Mouse (Mus musculus) left cerebral cortex, postnatal 25 days (tissue): ENCODE measurements around the gene Elmo1. TPM values are rescaled to one million over a fixed set of nuclear protein-coding genes. Genes with fewer than 3 reads are reported as not detected.

Source experiments
- DNase-seq, 2 experiments: peaks; one replicate each; pipeline ENCODE4 v3.0.0; 2022; ENCODE audit warnings: low spot score in 2 of 2, mixed read lengths in 1 of 2
- intact Hi-C: fragments of 180-260 bp; cut with DNase I; formaldehyde crosslinking; loops from one replicate; pipeline ENCODE4 v1.15.1; 2025
- total RNA-seq, 2 experiments: library from RNA; stranded (reverse); gene quantifications; 2 replicates each; pipeline ENCODE4 v1.2.3; 2021

The Elmo1 gene
- total RNA-seq, 2 experiments from 2014 or later: 58.4 to 67.7 TPM

DNA sequence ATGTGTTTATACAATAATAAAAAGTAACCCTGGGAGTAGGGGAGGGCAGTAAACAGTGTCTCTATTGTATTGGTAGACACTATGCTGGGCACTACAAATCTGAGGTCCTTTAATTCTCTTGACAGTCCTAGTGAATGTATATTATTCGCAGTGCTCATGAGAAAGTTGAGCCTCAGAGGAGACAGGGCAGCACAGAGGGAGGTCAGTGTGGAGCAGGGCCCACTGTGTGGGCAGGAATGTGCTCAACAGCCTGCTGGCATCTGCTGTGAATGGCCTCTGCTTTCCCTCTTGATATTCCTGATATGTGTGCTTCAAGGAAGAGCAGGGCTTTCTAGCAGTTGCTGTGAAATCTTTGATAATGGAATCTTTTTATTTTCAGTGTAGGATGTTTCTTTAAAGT lies 52.2 kb downstream of the Elmo1 start:
- intact Hi-C loops: no loop called here
- DNase-seq: no peak

DNA sequence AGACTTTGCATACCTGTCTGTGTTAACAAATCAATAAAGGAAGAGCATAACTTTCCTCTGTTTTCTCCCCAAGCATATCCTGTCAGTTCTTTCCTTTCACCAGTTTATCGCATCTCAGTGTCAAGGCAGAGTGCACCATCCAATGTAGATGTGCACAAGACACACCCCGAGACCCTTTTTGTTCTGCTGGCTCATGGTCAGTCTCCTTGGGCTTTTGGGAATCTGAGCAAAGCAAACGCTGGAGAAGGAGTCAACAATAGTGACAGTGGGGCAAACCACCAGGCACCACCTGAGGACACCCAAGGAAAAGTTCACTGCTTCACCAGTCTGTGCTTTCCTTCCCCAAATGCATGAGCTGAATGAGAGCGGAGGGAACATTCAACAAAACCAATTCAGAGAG lies 56.5 kb downstream of the Elmo1 start:
- DNase-seq: no peak
- intact Hi-C loops: no loop called here

DNA sequence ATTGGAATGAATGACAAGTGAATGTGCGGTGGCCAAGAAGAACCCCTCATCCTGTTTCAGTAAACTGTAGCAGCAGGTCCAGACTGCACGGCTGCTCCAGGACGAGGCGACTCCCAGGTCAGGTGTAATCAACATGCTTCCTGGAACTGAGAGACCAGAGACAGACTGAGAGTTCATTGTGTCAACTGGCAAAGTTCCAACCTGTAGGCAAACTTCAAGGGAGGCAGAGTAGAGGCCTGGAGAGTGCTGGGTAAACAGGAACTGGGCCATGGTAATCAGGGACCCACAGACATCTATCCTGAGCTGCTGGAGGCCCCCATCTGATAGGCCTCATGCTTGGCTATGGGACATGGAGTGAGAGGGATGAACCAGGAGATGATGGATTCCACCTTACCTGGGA lies 57.3 kb downstream of the Elmo1 start:
- no peak for DNase-seq
- intact Hi-C loops: no loop called here

DNA sequence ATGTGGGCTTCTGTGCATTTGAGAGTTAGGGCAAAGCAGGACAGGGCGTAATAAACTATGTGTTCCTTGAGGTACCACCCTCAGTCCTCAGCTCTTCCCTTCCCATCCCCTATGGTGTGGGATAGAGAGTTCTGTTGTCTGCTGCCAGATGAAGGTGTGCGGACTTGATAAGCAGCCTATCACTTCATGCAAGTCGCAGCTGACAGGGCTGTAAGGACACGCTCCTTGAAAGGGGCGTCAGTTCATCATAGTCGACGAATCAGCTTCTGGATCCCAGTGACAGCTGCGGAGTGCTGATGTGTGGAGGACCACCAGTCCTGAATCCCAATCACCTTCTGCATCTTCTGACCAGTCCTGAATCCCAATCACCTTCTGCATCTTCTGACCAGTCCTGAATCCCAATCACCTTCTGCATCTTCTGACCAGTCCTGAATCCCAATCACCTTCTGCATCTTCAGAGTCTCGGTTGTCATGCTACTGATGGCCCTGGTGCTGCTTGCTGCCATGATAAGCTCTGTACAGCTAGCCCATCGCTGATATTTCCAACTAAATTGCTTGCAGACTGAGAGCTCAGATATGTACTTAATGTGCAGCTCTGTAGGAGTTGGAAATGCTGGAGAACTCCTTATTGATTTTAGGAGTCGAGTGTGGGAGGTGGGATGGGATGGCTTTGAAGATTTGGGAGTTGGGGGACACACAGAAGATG lies 59.9 kb downstream of the Elmo1 start:
- DNase-seq: no peak
- intact Hi-C loops: loop anchor here (2.0 kb wide), 1 partner anchor 59 kb away; the partner anchor contains the start of gene Elmo1

DNA sequence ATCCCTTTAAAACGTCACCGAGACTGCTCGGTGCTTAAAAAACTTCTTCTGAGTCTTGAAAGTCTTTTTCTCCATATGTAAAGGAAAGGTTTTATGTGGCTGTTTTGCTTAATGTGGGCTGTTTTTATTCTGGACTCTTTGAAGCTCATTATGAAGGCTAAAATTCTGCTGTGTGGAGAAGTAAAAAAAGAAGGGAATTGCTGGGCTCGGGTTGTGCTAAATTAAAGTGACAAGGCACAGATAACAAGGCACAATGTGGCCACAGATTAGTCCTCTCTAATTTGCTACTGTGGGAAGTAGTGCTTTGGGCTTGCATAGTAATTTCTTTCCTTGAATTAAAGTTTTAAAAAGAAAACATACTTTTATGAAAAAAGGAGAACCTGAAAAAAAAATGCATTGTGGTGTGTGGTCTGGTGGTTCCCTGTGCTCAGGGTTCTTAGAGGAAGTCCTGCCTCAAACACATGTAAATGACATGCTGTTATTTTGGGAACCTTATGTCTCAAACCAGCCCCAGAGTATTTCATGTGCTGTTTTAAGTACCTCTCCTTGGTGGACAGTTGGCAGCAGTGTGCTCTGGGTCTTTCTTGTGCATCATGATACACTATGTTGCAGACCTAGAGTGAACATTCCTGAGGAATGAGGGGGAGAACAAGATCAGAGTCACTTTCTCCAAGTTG lies 61.0 kb downstream of the Elmo1 start:
- peak in 1 of 2 experiments; percentile 66 for DNase-seq
- intact Hi-C loops: loop anchor here (2.0 kb wide), 1 partner anchor 61 kb away; the partner anchor contains the start of gene Elmo1

DNA sequence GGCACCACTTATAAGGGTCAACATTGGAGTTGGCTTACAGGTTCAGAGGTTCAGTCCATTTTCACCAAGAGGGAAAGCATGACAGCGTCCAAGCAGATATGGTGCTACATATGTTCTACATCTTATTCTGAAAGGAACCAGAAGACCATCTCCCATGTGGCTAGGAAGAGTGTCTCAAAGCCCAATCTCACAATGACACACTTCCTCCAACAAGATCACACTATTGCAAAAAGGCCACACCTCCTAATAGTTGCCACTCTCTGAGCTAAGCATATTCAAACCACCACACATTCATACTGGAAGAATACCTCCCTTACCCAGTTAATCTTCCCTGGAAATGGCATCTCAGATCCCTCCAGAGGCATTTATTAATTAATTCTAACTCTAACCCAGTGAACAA lies 66.7 kb downstream of the Elmo1 start:
- intact Hi-C loops: no loop called here
- DNase-seq: no peak

DNA sequence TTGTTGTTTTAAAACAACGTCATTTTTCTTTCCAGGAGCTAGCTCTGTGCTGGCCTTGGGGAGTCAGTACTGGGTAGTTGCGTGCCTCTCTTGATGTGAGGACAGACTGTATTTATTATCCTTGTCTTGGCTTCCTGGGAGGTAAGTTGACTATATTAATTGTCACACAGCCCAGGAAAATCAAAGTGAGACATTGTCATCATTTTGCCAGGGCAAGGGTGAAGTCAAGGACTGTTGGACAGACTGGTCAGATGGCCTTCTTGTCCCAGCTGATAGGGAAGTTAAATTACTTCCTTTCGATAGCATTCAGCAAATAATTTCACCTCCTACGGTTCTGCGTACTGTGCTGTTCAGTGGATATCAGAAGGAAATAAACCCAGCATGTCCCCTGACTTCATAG lies 67.1 kb downstream of the Elmo1 start:
- no peak for DNase-seq
- intact Hi-C loops: no loop called here

DNA sequence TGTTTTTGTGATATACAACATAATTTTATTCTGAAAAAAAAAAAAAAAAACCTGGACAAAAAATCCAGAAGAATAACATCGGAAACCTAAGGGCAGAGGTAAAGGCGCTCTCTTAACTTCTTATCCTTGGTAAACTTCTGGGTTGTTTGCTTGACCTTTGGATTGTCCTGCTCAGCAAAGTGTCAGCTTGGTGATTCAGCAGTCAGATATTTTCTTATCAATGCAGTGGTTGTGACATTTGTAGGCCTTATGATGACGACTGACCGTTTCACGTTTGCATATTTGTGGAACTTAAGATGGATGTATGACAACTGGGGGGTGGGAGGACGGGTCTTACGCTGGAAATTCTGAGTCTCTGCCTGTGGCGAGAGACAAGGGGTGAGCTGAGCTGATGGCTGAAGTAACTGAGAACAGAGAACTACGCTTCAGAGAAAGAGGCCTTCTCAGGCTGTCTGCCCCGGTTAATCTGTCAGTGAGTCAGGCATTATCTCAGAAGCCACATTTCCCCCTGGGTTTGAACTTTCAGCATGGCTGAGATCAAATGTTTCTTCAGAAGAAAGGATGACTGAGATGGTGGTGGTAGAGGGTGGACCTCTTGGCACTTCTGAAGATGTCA lies 73.1 kb downstream of the Elmo1 start:
- no peak for DNase-seq
- intact Hi-C loops: no loop called here

DNA sequence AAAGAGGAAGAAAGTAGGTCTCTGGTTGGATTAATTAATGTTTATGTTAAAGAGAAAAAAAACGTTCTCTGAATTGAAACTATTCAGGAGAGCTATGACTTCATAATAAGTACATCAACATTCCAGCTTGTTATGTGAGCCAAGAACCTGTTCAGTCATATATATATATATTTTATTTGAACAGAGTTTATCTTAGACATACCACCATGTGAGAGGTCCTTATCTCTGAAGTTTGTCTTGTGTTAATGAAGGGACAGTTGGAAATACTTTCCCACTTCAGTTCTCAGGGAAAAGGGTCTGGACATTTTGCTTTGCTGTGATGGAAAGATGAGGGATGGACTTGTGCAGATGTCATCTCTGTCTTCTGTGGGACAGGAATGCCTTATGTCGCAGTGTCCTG lies 74.4 kb downstream of the Elmo1 start:
- DNase-seq: no peak
- intact Hi-C loops: no loop called here

DNA sequence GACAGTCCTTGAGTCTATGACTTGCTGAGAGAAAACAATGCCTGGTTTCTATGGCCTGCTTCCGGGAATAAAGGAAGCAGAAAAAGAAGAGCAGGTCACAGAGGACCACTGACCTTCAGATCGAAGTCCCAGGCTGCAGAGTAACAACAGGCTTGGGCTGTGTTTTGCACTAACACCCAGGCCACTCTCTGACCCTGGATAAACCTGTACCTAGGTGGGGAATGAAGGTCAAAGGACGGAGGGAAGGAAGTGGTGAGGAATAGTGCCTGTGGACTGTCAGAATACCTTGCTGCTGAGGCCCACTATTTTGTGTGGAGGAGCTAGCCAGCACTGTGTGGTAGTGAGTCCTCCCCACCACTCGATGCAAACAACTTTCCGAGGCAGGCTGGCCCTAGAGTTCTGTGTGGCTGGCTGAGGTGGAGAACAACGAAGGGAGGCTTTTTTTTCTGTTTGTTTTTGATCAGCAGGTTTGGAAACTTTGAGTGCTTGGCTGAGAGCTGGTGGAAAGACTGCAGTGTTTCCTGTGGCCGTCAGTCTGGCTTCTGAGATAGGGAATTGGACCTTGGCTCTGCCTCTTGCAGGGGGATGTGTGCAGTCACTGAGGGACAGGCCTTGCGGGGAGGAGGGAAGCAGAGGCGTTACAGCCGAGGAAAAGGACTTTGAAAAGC lies 83.7 kb downstream of the Elmo1 start:
- intact Hi-C loops: no loop called here
- DNase-seq: peak in 1 of 2 experiments; percentile 11

DNA sequence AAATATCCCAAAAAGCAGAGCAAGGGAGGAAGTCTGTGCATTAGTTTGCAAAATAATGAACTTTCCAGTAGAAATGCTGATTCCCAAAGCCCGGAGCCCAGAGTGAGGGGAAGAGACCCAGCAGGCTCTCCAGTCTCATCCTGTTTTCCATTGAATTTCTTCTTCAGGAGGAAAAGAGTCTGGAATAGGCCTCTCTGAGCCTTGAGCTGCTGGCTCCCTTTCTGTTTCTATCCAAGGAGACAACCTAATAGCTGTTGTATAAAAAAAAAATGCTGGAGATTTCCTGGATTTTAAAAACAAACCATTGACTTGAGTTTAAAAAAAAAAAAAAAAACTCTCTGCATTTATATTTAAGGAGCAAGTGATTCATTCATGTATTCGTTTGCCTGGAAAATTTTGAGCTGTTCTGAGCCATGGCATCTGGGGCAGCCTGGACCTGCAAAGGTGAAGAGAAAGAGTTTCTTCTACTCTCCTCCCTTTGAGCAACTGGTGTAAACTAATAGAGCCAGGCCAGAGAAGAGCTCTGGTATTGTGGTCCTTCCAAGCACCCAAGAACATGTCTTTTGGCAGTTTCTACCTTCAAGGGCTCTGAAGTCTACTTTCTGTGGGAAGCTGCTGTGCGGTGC lies 84.4 kb downstream of the Elmo1 start:
- no peak for DNase-seq
- intact Hi-C loops: no loop called here

DNA sequence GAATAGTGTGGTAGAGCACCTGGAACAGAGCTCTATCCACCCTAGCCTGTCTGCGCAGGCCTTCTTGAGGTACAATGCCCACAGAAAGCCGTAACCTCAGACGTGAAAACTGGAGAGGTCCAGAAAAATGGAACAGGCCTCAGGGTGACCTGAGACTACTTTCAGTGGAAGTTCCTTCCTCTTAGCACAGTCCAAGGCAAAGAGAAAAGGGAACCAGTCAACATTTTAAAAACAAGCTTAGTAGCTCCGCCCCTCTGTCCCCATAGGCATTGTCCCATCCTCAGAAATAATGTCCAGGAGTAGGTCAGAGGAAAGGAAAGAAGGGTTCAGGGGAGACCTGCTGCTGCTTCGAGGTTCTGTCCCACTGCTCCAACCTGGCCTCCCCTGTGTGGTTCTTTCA lies 90.3 kb downstream of the Elmo1 start:
- DNase-seq: no peak
- intact Hi-C loops: loop anchor here (10.0 kb wide), 1 partner anchor 476 kb away; no protein-coding TSS in a partner anchor

DNA sequence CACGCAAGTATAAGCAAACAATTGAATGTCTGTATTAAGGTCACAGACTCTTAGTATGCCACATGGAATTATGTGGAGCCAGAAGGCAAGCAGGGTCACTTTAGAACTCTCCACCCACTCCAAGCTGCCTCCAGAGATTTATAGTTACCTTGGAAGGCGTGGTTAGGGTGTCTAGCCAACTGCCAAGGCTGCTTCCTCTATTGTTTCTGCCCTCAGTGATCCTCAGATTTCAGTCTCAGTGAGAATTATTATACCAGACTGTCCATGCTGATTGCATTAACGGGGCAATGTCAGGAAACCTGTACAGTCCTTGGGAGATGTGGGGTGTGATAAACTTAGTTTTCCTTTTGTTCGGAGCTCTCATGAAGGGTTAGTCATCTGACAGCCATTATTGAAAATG lies 90.9 kb downstream of the Elmo1 start:
- intact Hi-C loops: loop anchor here (10.0 kb wide), 1 partner anchor 477 kb away; no protein-coding TSS in a partner anchor

DNA sequence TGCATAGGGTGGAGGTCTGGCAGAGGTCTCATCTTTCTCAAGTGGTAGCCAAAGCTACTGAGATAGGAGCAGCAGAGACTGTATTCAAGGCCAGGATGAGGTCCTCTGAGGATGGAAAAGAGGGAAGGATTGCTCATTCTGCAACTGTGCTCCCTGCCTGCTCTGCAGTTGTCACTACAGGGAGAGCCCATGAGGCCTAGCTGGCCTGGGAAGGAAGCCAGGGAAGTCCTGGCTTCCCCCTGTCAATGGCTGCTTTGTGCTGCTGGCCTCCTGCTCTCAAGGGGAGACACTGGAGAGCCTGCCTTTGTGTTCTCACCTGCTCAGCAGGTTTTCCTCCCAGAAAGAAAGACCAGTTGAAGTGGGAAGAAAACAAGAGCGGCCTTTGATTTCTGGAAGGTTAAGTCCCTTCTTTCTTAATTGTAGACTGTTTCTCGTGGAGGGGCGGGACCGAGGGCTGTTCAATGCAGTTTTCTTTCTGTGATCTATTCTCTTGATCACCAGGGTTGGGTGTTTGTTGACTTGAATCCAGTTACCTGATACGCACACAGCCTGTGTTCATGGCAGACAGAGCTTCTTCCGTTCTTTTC lies 91.9 kb downstream of the Elmo1 start:
- intact Hi-C loops: loop anchor here (10.0 kb wide), 1 partner anchor 478 kb away; no protein-coding TSS in a partner anchor
- DNase-seq: no peak

More for the DNA sequence above, 90.9 kb downstream of the Elmo1 start:
- DNase-seq: no peak

DNA sequence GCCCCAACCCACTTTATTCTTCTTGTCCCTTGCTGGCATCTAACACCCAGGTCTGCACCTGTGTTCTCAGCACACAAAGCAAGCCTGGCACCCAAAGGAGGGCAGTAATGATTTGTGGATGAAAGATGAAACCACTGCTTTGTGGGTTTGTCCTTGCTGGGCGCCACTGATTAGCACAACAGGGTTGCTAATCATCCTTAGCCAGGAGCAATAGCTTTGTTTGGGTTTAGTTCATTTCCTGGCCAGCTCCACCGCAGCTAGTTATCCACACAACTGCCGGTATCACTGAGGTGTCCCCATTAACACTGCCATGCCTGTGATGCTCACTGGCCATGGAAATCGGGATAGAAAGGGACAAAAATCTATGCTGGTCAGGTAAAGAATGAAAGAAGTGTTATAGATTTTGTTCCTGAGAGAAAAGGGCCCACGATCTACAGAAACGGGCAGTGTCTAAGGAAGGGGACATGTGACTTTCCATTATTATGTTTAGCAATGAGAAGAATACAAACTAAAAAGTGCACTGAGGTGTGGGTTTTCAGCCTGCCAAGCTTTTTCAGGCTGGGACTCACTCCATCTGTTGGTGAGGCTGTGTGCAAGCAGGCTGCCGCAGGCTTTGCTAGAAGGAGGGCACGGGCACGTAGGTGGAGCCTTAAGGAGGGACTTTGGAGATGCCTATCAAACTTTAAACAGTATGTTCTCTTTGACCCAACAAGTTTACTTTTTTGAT lies 93.3 kb downstream of the Elmo1 start:
- intact Hi-C loops: loop anchor here (2.0 to 10.0 kb wide), 2 partner anchors 93 to 479 kb away; partner anchors contain the start of gene Elmo1
- peak in 1 of 2 experiments; percentile 75 for DNase-seq

DNA sequence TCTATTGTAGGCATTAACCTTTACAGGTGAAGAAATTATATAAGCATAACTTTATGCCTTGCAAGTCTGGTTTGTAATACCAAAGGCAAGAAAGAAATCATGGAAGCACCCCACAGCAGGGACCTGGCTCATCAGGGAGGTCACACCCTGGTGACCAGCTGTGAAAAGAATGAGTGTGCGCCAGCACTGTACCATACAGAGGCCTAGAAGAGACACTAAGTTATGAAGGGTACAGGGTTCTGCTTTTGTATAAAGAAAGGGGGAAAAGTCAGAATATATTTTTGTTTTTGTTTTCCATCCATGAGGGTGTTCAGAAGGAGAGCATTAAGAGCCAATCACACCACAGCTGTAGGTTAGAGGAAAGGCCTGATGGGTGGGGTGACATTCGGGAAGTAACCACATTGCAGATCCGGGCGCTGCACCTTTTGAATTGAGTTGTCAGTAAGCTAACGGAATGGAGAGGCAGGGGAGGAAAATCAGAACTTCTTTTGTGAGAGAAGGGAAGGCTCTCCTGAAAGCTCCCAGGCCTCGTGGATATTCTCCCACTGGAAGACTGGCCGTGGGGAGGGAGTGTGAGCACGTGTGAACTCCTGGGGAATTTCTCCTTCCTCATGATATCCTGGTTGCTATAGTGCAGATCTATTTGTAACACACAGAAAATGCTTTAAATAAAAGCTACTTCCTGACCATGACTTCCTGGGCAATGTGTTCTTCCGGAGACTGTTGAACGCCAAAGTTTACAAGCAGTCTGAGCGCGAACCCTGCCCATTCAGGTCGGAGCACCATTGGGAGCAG lies 94.0 kb downstream of the Elmo1 start:
- DNase-seq: peak in 1 of 2 experiments; percentile 11
- intact Hi-C loops: loop anchor here (2.0 to 10.0 kb wide), 2 partner anchors 94 to 480 kb away; partner anchors contain the start of gene Elmo1

DNA sequence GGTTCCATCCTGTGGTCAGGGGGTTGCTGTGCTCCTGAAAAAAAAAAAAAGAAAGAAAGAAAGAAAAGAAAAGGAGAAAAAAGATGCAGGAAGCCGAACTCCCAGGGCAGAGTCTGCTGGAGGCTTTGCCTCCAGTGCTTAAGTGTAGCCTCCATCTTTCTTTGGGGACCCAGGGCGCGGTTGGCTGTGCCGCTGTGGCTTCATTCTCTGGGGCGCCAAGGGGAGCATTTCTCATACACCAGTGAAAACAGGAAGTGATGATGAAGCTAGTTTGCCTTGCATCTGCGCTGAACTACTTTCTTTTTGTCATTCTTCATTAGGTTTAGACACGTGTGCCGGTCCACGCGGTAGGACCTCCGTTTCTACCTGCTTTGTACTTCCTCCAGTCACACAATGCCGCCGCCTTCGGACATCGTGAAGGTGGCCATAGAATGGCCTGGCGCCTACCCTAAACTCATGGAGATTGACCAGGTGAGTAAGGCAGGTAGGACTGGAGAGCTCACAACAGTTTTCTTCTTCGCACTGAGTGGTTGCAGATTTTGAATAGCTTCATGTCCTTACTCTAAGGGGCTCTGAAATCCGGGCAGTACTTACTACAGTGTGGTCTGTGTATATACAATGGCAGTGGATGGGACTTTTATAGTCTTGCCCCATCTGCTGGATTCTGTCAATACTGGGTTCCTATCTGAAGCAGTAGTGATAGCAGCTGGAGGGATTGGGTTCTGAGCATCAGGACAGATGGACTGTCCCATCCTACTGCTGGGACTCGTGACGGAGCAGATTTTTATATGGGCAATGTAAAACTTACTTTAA lies 94.8 kb downstream of the Elmo1 start:
- intact Hi-C loops: loop anchor here (2.0 to 10.0 kb wide), 2 partner anchors 94 to 480 kb away; partner anchors contain the start of gene Elmo1
- DNase-seq: no peak
